Mouse (Mus musculus): ENCODE data around the gene Ern1.
"Not testable (repeated sequence)": the region's sequence is repeated elsewhere in the genome, so short reads cannot be mapped to it uniquely, and the experiment has no call there.

Ern1 gene

DNA sequence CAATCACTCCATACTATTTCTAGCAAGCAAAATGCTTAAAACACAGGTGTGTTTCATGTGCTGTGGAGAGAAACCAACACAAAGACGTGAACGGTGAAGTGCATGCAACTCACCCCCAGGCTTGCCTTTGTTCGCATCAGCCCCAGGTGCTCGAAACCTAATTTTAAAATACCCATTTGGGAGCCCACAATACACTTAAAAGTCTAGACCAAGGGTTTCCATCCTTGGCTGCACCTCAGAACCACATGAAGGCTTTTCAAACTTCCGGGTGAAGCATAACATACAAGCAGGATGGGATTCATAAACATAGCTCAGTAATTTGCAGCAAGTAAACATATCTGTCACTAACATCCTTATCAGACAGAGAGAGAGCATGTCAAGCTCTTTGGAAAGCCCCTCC lies 57.3 kb downstream of the Ern1 start:
- DNase-seq, result no peak

DNA sequence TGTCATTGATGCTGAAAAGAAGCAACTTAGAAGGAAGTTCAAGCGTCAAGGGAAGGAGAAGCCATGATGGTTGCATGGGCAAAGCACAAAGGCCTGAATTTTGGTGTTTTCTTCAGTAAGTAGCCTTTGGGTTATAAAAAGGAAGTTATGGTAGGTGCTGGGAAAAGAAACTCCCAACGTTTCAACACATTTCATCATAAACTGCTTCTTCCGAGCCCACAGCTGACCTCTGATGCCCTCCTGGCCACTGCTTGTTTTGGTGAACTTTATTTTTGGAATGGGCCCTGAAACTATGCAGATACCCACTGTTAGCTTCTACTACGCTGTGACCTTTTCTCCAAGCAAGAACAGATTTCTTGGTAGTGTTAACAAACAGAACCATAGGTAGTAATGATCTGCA lies 58.0 kb downstream of the Ern1 start:
- no peak for DNase-seq

DNA sequence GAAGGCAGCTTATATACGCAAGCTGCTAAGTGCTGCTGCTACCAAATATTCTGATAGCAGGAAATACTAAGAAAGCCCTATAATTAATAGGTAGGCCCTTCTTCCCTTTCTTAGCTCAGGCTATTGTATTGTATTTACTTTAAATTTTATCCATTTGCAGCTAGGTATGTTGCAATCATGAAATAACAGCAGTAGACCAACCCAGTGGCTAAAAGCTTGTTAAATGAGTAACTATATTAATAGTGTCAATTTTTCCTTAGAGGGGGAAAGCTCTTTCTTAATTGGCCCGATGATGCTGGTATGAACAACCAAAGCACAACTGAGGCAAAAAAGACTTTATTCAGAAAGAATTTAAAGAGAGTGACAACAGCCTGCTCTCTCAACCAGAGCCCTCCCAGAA lies 59.1 kb downstream of the Ern1 start:
- no peak for DNase-seq

DNA sequence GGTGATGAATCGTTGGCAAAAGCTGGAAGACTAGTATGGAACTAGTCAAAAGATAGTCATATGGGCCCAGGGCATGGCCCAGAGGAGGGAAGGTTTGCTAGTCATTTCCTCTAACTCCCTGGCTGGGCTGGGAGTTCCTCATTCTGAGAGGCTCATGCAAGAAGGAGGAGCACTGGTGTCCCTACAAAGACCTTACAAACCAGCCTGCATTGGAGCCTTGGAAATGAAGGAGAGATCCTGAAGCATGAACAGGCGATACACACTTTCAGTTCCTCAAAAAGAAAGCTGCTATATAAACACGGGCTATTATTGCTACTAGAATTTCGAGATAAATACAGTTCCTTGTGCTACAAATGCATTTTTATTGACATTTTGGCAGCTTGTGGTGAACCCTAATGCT lies 59.5 kb downstream of the Ern1 start:
- DNase-seq, result no peak

DNA sequence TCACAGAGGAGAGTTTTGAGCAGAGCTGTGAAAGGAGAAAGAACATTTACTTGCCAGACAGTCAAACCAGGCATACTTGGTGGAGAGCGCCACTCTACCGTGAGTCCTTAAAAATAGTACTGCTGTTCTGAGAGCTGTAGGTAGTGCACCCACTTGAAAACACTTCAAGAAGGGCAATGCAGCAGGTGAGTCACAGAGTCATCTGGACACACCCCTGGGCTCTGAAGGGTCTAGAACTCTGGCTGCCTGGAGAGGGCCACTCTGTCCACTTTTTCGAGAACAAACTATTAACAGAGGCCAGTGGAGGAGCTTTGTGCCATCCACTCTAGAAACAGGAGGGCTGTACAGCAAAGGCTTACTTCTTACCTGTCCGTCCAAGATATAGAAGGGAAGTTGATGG lies 61.2 kb downstream of the Ern1 start:
- DNase-seq, result no peak

DNA sequence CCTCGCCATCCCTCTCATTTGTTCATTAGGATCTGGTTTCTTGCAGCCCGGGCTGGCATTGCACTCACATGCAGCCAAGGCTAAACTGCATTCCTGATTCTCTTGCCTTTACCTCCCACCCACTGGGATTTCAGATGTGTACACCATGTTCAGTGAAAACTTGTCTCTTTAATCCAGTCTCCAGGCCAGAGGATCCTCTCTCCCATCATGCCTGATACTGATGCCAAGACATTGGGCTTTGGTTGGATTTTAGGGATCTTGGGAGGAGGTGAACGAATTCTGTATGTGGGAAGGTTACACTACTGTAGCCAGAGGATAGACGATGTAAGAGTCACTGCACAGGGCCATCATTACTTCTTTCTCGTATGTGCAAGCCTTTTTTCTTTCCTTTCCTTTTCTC lies 62.5 kb downstream of the Ern1 start:
- DNase-seq, result no peak

DNA sequence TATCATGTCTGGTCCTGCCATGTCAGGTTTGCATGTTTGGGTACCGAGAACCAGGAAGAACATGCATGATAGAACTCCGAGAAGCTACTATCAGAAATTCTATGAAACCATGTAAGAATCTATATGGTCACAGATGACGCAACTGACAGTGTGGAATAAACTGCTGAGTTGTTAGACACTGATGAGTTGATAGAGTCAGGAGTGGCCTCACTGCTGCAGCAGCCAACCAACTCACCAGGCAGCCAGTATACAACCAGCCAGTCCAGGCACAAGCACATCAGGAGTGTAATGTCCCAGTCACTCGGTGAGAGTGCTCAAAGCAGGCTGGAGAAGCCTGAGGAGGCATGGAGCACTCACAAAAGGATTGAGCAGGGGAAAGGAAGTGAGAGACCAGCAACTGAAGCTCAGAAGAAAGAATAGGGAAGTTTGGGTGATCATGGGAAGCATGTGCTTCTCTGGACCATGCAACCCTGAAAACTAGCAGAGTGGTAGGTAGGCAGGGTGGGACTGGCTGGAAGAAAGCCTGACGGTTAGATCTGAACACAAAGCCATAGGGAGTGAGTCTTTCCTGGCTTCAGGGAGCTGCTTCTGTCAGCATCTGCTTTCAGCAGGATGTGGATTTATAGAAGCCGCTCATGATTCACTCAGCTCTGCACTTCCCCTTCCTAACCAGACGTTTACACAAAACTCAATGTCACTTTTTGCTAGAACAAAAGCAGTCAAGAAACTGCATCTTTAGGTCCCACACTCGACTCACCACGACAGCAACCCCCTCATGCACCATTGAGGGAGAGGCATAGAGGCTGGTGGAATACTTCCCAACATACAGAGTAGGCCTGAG lies 68.2 kb downstream of the Ern1 start:
- DNase-seq, result no peak

DNA sequence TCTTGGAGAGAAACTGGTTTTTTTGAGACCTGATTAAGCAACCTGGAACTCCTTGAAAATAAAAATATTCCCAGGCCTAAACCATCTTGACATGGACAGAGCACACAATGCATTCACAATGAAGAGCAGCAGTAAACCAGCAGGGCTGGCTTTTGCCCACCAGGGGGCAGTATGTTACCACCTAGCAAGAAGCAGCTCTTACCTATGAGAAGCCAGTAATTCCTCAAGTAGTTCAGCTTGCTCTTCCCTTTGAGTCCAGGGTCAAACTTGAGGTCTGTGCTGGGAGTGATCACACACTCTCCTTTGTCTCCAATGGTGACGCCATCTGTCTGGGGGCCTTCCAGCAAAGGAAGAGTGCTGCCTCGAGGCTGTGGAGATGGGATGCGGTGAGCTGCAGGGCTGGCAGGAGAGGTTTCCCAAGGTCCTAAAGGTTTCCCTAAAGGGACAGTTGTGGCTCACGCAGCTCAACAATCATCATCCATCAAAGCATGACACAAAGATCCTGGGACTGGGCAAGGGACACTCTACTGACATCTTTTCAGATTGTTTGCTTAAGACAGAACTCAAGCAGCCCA lies 68.9 kb downstream of the Ern1 start:
- DNase-seq, result peak; percentile 88 to 90

DNA sequence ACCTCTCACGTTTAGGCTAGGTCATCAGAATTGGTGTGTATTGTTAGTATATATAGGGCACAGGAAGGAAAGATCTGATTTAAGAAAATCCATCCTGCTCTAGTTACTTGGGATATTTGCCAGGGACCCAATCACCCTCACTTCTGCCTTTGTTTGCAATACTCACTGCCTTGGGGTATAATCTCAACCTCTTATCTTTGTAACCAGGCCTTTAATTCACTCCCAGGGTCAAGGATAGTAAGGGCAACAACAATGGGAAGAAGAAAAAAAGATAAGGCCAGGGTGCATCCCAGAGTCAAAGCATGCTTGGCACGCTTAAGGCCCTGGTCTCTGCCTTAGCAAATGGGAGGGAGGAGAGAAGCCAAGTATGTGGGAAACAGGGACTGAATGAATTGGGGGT lies 69.8 kb downstream of the Ern1 start:
- no peak for DNase-seq

DNA sequence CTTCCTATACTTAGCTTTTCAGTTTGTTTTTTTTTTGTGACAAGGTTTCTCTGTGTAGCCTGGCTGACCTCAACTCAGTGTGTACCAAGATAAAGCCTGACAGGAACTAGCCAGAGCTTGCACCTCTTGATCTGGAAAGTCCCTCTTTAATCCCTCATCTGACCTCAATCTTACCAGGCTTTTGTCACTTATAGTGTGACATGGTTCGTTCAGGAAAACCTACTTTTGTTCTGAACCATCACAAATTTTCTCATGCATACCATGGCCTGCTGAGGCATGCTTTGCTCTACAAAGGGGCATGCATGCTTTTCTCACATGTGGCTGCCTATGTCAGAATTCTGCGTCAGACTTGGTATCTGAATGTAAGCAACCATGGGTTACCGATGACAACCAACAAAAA lies 71.3 kb downstream of the Ern1 start:
- no peak for DNase-seq

DNA sequence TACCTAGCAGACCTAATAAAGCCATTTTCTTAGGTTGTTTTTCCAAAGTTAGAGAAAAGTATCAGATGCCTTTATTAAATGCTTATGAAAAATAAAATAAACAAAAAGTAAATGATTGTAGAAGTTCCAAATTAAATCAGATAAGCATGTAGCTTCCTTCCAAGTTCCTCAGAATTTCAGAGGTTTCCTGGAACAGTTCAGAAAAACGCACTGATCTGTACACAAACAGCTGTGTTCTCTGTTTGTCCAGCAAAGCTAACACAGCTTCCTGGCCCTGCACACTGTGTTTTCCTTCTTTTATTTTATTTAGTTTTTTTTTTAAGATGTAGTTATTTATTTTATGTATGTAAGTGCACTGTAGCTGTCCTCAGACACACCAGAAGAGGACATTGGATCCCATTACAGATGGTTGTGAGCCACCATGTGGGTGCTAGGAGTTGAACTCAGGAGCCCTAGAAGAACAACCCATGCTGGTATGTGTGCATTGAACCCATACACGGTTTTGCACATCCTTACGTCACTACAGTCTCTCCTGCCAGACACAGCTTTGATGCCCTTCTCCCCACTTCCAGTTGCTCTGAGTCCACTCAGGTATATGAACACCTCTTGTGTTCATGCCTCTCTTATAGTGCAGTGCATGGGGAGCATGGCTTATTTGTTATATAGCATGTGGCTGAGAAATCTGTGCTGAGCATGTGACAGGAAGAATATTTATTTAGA lies 74.9 kb downstream of the Ern1 start:
- DNase-seq, result no peak

DNA sequence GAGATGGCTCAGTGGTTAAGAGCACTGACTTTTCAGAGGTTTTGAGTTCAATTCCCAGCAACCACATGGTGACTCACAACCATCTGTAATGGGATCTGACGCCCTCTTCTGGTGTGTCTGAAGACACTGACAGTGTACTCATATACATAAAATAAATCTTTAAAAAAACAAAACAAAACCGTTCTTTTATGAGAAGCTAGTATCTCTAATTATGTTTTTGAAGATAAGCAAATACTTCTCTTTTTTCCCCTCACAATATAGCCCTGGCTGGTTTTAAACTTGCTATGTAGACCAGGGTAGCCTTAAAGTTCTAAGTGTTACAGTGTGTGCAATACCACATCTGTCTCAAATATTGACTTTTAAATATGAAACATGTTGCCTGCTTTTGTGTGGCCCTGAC lies 76.5 kb downstream of the Ern1 start:
- no peak for DNase-seq

DNA sequence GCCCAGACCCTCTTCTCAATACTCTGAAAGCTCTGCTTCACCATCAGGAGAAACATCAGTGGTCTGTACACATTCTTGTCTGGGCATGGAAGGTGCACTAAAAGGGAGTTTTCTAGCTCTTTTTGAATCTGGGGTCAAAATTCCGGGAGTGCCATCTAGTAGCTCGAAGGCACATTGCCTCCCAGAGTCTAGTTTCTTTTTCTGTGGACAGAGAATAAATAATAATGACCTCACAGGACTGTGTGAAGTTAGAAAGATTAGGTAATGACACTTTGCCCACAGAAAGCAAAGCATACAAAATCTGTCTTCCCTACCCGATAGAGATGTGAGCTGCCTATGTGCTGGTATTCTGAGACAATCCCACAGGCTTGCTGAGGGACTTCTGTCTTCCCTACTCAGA lies 77.1 kb downstream of the Ern1 start:
- no peak for DNase-seq

DNA sequence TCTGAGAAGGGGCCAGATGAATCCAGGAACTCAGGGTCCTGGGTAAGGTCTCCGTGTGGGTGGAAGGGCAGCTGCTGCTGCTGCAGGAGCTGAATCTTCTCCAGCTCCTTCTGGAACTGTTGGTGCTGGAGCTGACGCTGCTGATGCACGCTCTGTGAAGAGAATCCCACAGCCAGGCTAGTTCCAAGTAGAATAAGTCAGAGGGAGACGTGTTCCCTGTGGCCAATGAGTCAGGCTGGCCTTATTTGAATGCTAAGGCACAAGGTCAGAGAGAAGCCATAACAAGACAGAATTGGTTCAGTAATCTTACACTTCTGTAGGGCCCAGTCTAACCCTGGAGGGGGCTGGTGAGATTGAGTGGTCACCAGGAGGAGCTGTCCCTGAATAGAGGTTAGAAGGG lies 77.6 kb downstream of the Ern1 start:
- DNase-seq, result no peak

DNA sequence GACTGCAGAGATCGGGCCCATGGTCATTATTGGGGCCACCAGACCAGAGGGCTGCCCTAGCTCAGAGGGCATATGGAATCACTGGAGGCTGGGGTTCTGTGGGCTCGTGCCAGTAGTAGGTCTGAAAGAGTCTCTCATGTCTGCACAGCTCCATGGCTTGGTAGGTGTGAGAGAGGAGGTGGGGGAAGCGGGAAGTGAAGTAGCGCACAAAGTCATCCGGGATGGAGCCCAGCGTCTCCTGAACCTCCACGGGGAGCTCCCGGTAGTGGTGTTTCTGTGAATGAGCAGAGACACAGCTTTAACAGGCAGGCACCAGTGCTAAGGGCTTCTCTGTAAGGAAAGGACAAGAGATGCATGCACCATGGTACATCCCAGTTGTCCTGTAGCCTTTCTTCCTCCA lies 89.2 kb downstream of the Ern1 start:
- DNase-seq, result no peak

DNA sequence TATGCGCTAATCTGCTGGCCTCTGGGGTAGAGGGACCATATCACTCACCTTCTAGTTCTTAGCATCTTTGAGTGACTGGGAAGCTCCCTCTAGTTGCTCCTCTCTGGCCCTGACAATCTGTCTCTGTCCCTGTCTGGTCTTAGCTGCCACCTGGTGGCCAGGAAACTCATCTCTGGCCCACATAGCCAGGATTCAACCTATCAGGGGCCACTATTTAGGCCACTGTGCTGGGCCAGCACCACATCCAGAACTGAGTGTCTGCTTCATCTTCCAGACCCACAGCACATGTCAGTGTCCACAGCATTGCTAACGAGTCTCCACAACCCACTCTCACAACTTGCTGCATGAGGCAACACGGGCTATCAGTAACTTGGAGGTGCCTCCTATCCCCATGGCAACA lies 90.0 kb downstream of the Ern1 start:
- DNase-seq, result peak; percentile 39 to 50

DNA sequence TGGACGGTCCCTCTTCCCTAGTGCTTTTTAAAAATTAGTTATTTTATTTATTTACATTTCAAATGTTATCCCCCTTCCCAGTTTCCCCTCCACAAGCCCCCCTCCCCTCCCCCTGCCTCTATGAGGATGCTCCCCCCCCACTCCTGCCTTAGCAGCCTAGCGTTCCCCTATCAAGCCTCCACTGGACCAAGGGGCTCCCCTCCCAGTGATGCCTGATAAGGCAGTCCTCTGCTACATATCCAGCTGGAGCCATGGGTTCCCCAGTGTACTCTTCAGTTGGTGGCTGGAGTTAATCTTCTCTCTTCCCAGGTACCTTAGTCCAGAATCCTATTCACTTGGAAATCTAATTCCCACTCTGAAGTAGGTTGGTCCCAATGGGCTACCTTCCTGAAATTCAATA lies 93.6 kb downstream of the Ern1 start:
- DNase-seq, result not testable (repeated sequence)

DNA sequence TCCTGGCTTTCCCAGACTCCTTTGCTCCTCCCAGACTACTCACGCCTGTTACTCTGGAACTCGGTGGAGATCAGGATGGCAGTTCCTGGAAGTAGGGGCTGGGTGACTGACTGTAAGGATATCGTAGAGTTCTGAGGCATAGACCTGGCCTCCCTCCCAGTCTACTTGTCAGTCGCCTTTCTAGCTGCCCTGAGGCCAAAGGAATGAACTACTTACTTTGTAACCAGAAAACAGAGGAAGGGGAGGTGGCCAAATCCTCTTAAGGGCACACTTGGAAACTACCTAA lies 94.4 kb downstream of the Ern1 start:
- DNase-seq, result no peak

DNA sequence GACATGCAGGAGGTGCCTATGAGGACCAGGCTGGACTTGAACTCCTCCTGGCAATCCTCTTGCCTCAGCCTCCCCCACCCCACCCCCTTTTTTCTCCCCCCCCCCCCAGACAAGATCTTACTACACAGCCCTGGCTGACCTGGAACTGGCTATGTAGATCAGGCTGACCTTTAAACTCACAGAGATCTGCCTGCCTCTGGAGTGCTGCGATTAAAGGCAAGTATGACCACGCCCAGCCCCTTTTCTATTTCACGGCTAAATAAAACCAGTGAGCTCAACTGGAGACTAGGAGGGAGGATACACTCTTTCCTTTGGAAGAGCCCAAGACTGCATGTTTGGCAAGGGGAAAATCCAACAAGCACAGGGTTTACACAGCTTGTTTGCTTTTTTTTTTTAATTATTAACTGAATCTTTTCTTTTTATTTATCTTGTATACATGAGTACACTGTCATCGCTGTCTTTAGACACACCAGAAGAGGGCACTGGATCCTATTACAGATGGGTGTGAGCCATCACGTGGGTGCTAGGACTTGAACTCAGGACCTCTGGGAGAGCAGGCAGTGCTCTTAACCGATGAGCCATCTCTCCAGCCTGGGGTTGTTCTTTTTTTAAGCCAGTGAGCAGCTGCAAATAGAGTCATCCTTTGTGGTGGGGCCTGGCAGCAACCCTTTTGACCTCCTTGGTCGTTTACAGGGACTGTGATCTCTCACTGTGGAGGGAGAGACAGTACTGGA lies 94.9 kb downstream of the Ern1 start:
- no peak for DNase-seq

DNA sequence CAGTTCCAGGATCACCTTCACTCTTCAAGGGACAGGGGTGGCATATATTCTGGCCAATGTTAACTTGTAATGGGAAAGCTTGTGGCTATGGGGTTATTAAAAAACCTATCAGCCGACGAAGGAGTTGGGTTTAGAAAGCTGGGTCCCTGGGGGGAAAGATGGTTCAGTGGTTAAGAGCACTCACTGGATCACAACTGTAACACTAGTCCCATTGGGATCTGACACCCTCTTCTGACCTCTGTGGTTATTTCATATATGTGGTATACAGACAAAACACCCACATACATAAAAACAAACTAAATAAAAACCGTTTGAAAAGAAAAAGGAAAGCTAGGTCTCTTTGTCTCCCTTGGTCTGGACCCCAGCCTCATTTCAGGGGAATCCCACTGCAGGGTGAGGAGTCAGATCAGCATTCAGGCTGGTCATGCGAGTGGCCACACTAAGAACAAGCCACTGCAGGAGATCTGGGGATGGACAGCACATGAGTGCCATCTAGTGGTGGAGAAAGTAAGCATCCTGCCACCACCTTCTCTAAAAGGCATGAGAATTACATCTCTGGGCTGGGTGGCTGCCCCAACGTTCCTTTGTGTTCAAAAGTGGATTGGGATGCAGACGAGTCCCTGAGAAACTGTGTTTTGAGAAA lies 96.0 kb downstream of the Ern1 start:
- DNase-seq, result peak; percentile 76 to 83

DNA sequence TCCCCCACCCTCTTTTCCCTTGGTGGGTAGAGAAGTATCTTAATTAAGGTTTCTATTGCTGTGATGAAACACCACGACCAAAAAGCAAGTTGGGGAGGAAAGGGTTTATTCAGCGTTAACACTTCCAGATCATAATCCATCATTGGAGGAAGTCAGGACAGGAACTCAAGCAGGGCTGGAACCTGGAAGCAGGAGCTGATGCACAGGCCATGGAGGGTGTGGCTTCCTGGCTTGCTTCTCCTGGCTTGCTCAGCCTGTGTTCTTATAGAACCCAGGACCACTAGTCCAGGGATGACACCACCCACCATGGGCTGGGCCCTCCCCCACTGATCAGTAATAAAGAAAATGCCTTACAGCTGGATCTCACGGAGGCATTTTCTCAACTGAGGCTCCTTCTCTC lies 96.9 kb downstream of the Ern1 start:
- peak in 1 of 2 experiments; percentile 46 for DNase-seq

DNA sequence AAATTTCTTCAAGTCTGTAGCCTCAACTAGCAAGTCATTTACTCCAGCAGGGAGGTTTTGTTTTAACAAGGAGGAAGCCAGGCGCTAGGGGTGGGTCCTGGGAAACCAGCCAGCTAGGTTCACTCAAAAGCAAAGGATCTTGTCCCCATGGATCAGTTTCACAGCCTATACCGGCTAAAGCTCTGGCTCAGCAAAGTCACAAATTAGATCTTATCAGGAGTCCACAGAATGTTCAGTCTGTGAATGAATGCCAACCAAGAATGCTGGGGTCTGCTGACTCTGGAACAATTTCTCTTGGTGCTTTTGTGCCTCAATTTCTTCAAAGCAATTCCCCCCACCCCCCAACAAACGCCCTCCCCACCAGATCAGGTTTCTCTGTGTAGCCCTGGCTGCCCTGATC lies 98.0 kb downstream of the Ern1 start:
- peak in 1 of 2 experiments; percentile 45 for DNase-seq

DNA sequence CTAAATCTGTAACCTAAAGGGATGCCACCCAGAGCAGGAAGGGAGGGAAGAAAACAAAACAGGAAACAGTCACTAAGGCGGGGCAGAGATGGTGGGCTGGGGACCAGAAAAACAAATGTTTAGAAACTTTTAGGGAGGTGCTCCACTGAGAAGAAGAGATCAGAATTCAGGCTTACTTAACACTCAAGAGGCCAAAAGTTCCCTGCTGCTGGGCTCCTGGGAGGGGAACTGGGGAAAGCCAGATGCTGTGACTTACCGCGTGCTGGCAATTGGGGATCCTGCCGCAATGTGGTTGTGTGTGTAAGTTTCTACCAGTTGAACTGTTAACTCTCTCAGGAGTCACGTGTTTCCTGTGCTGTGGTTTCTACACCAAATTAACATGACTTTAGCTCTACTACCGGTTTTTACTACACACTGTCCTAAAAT lies 99.8 kb downstream of the Ern1 start, which contains the start of gene Icam2:
TSS of gene Icam2 (minus strand) at position 285 of the 426 bp plus-strand sequence.
- DNase-seq, result no peak

All from kidney, postnatal 4 days (tissue).